Mouse (Mus musculus) kidney, embryonic 15.5 days (tissue): ENCODE measurements around the gene Sept4. TPM values are rescaled to one million over a fixed set of nuclear protein-coding genes. Genes with fewer than 3 reads are reported as not detected.

ENCODE experiments used
- ATAC-seq: fragments of 200-750 bp; cut with Nextera tagmentation; replicated peaks from 2 replicates; pipeline ENCODE4 v1.8.0; 2017; ENCODE audit warnings: moderate TSS enrichment; ENCODE audit not compliant: low FRiP score
- H3K27ac ChIP-seq: fragments of 300-500 bp; sonication (generic); 2 replicates; pipeline ENCODE4 v1.5.1; 2015; ENCODE audit warnings: mild to moderate bottlenecking, inconsistent platforms
- H3K27me3 ChIP-seq: fragments of 300-500 bp; sonication (generic); 2 replicates; pipeline ENCODE4 v1.6.1; 2015; ENCODE audit warnings: inconsistent platforms
- H3K36me3 ChIP-seq: fragments of 300-500 bp; sonication (generic); 2 replicates; pipeline ENCODE4 v1.6.1; 2015; ENCODE audit warnings: inconsistent platforms
- H3K4me1 ChIP-seq: fragments of 300-500 bp; sonication (generic); 2 replicates; pipeline ENCODE4 v1.6.1; 2015; ENCODE audit warnings: inconsistent platforms
- H3K4me2 ChIP-seq: fragments of 300-500 bp; sonication (generic); 2 replicates; pipeline ENCODE4 v1.6.1; 2015; ENCODE audit warnings: moderate library complexity, mild to moderate bottlenecking, inconsistent platforms
- H3K4me3 ChIP-seq: fragments of 300-500 bp; sonication (generic); replicated peaks from 2 replicates; pipeline ENCODE4 v1.5.1; 2015; ENCODE audit warnings: mild to moderate bottlenecking, inconsistent platforms
- H3K9ac ChIP-seq: fragments of 300-500 bp; sonication (generic); 2 replicates; pipeline ENCODE4 v1.6.1; 2015; ENCODE audit warnings: mild to moderate bottlenecking, inconsistent platforms
- H3K9me3 ChIP-seq: fragments of 300-500 bp; sonication (generic); replicated peaks from 2 replicates; pipeline ENCODE4 v1.6.1; 2016; ENCODE audit warnings: inconsistent platforms
- WGBS: fragments of 180-500 bp; shearing (Covaris S2); methylation state at CpG from one replicate; pipeline ENCODE4 v1.1.7; 2015; ENCODE audit warnings: mixed read lengths; 5-methylcytosine and 5-hydroxymethylcytosine counted together
- polyA plus RNA-seq: library from polyadenylated mRNA; unstranded; fragments of >200 nt; fragmentation: Nextera tagmentation; extraction: Ambion mirVana; gene quantifications from 2 replicates; pipeline ENCODE4 v1.2.1, GENCODE M21; 2015

The Sept4 gene
- polyA plus RNA-seq = 54.7 and 60.8 TPM in 2 replicates

GRCm38 (mm10) chr11:87568255-87568953 lies at the start of gene Sept4:
TSS of gene Sept4 (plus strand) at chr11:87568903.
- Histone ChIP-seq H3K4me2 (no peak within 1 kb of the TSS), H3K27ac (no peak within 1 kb of the TSS), H3K4me1 (peaks cover 21% of the 10 kb centered on the region), H3K27me3 (no peaks in the 10 kb centered on the region), H3K9ac (no peak within 1 kb of the TSS), H3K9me3 (no peaks in the 10 kb centered on the region), H3K4me3 (no peak within 1 kb of the TSS), H3K36me3 (no peaks in the 10 kb centered on the region)
- ATAC-seq = no peak
- 83% methylated on average over 7 of the region's 7 CpGs for WGBS

GRCm38 (mm10) chr11:87519260-87519659 lies 49.4 kb upstream of the Sept4 start:
- Histone ChIP-seq H3K9ac (no peak overlapping the region), H3K4me1 (no peaks in the 10 kb centered on the region), H3K4me2 (no peak overlapping the region), H3K4me3 (no peak overlapping the region), H3K9me3 (no peaks in the 10 kb centered on the region), H3K36me3 (no peaks in the 10 kb centered on the region), H3K27me3 (no peaks in the 10 kb centered on the region), H3K27ac (no peak overlapping the region)
- no peak for ATAC-seq
- WGBS = 11% methylated on average over 2 of the region's 2 CpGs

- no peak for ATAC-seq
- no peaks in the 10 kb centered on the region for H3K4me1 ChIP-seq
- no peaks in the 10 kb centered on the region for H3K36me3 ChIP-seq
- no peak overlapping the region for H3K9ac ChIP-seq
- H3K4me2 ChIP-seq = no peak overlapping the region
- no peak overlapping the region for H3K4me3 ChIP-seq
- 73% methylated on average over 5 of the region's 5 CpGs for WGBS
- no peaks in the 10 kb centered on the region for H3K9me3 ChIP-seq
- H3K27ac ChIP-seq = no peak overlapping the region
- H3K27me3 ChIP-seq = no peaks in the 10 kb centered on the region
Measured at GRCm38 (mm10) chr11:87523466-87523865, 45.2 kb upstream of the Sept4 start.

DNA sequence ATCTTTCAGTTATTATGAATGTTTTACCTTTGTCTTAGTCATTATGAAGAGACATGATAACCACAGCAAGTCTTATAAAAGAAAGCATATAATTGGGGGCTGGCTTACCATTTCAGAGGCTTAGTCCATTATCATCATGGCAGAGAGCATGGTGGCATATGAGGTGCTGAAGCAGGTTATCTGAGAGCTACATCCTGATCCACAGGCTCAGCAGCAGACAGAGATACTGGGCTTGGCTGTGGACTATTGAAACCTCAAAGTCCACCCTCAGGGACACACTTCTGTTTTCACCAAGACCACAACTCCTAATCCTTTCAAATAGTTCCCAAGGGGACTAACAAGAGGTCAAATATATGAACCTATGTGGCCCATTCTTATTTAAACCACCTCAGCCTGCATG lies 44.7 kb upstream of the Sept4 start:
- Histone ChIP-seq H3K4me2 (no peak overlapping the region), H3K4me3 (no peak overlapping the region), H3K9ac (no peak overlapping the region), H3K36me3 (no peaks in the 10 kb centered on the region), H3K4me1 (no peaks in the 10 kb centered on the region), H3K27me3 (no peaks in the 10 kb centered on the region), H3K9me3 (no peaks in the 10 kb centered on the region), H3K27ac (no peak overlapping the region)
- no peak for ATAC-seq

- Histone ChIP-seq H3K27me3 (no peaks in the 10 kb centered on the region), H3K4me3 (no peak overlapping the region), H3K4me2 (no peak overlapping the region), H3K9me3 (no peaks in the 10 kb centered on the region), H3K9ac (no peak overlapping the region), H3K4me1 (no peaks in the 10 kb centered on the region), H3K27ac (no peak overlapping the region), H3K36me3 (no peaks in the 10 kb centered on the region)
- no peak for ATAC-seq
Measured at GRCm38 (mm10) chr11:87524780-87525179, 43.9 kb upstream of the Sept4 start.

GRCm38 (mm10) chr11:87527364-87527763 lies 41.3 kb upstream of the Sept4 start:
- WGBS = 72% methylated on average over 3 of the region's 3 CpGs
- H3K27me3 ChIP-seq = no peaks in the 10 kb centered on the region
- no peak for ATAC-seq
- no peak overlapping the region for H3K4me2 ChIP-seq
- H3K9me3 ChIP-seq = no peaks in the 10 kb centered on the region
- H3K27ac ChIP-seq = no peak overlapping the region
- no peaks in the 10 kb centered on the region for H3K4me1 ChIP-seq
- no peak overlapping the region for H3K4me3 ChIP-seq
- H3K36me3 ChIP-seq = no peaks in the 10 kb centered on the region
- H3K9ac ChIP-seq = no peak overlapping the region

DNA sequence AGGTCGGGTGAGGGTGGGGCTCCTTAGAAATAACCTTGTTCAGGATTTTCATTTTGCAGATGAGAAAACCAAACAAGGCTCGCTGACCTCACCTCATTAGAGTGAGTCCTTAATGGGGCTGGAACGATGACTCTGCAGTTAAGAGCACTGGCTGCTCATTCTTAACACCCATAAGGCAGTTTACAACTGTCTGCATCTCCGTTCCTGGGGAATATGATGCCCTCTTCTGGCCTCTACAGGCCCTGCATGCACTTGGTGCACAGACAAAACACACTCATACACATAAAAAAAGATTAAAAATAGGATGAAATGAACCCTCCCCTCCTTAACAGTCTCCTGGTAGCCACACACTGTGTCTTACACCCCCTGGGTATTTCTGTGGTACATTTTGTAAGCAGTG lies 40.7 kb upstream of the Sept4 start:
- no peak for ATAC-seq
- no peak overlapping the region for H3K27ac ChIP-seq
- no peaks in the 10 kb centered on the region for H3K36me3 ChIP-seq
- H3K4me3 ChIP-seq = no peak overlapping the region
- H3K9me3 ChIP-seq = no peaks in the 10 kb centered on the region
- no peaks in the 10 kb centered on the region for H3K27me3 ChIP-seq
- WGBS = 45% methylated on average over 4 of the region's 4 CpGs
- no peak overlapping the region for H3K9ac ChIP-seq
- H3K4me2 ChIP-seq = no peak overlapping the region
- no peaks in the 10 kb centered on the region for H3K4me1 ChIP-seq

DNA sequence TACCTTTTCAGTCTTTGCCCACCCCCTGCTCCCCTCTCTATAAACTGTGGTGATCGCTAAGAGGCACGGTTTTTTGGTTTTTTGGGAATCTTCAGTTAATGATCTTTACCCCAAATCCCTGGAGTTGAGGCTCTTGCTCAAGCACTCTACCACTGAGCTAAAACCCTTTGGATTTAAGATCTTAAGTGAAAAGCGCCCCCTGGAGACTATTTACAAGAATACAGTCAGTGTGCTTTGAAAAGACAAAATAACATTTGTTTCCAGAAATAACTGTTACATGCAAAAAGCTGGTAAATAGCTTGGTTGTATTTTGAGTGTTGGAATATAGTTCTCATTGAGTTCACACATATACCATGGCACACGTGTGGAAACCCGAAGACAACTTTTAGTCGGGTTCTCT lies 37.0 kb upstream of the Sept4 start:
- WGBS = 55% methylated on average over 6 of the region's 6 CpGs
- ATAC-seq = no peak
- no peaks in the 10 kb centered on the region for H3K4me1 ChIP-seq

DNA sequence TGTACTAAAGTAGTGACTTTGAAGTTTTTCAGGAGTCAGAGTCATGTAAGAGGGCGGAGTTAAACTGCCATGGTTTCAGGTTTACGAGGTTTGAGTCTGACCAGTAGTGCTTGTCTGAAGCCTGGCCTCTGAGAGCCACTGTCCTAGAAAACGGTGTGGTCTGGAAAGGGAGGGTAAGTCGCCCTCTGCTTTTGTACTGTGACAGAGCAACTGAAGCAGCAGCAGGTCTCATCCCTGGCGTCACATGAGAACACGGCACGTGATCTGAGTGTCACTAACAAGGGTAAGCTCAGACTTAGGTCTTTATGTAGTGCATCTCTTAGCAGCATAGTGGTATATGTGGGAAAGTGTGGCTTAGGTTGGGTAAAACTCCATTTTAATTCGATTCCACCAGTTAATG lies 26.4 kb upstream of the Sept4 start:
- 23% methylated on average over 8 of the region's 8 CpGs for WGBS
- Histone ChIP-seq H3K4me2 (no peak overlapping the region), H3K36me3 (no peaks in the 10 kb centered on the region), H3K4me3 (no peak overlapping the region), H3K27me3 (no peaks in the 10 kb centered on the region), H3K4me1 (0 out of 2 replicates have a peak, but pooled peaks cover 8% of the 10 kb centered on the region), H3K9ac (no peak overlapping the region), H3K9me3 (no peaks in the 10 kb centered on the region), H3K27ac (no peak overlapping the region)
- no peak for ATAC-seq

More for the DNA sequence above, 37.0 kb upstream of the Sept4 start:
- Histone ChIP-seq H3K36me3 (no peaks in the 10 kb centered on the region), H3K27me3 (no peaks in the 10 kb centered on the region), H3K27ac (no peak overlapping the region), H3K4me3 (no peak overlapping the region), H3K9ac (no peak overlapping the region), H3K9me3 (no peaks in the 10 kb centered on the region), H3K4me2 (no peak overlapping the region)

GRCm38 (mm10) chr11:87542906-87543305 lies 25.8 kb upstream of the Sept4 start:
- H3K9ac ChIP-seq = no peak overlapping the region
- WGBS = 63% methylated on average over 3 of the region's 3 CpGs
- no peak overlapping the region for H3K4me2 ChIP-seq
- H3K27me3 ChIP-seq = no peaks in the 10 kb centered on the region
- H3K4me3 ChIP-seq = no peak overlapping the region
- H3K9me3 ChIP-seq = no peaks in the 10 kb centered on the region
- no peak overlapping the region for H3K27ac ChIP-seq
- no peak for ATAC-seq
- 0 out of 2 replicates have a peak, but pooled peaks cover 8% of the 10 kb centered on the region for H3K4me1 ChIP-seq
- no peaks in the 10 kb centered on the region for H3K36me3 ChIP-seq

DNA sequence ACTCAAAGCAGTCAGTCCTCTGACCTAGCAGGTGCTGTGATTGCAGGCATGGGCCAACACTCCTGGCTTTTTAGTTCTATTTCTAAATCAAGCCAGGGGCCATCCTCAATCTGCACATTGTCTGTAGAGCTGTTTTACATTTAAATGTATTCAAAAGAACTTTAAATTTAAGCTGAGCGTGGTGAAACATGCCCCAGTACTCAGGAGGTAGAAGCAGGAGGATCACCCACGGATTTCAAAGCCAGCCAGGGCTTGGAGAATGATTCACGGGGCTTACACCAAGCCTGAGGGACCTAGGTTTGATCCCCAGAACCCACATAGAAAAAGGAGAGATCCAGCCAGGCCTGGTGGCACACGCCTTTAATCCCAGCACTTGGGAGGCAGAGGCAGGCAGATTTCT lies 15.4 kb upstream of the Sept4 start:
- no peak overlapping the region for H3K4me3 ChIP-seq
- no peaks in the 10 kb centered on the region for H3K27me3 ChIP-seq
- no peaks in the 10 kb centered on the region for H3K9me3 ChIP-seq
- H3K9ac ChIP-seq = no peak overlapping the region
- no peak overlapping the region for H3K4me2 ChIP-seq
- 0 out of 2 replicates have a peak, but pooled peaks cover 8% of the 10 kb centered on the region for H3K4me1 ChIP-seq
- no peak for ATAC-seq
- 75% methylated on average over 4 of the region's 4 CpGs for WGBS
- H3K27ac ChIP-seq = no peak overlapping the region
- H3K36me3 ChIP-seq = no peaks in the 10 kb centered on the region

DNA sequence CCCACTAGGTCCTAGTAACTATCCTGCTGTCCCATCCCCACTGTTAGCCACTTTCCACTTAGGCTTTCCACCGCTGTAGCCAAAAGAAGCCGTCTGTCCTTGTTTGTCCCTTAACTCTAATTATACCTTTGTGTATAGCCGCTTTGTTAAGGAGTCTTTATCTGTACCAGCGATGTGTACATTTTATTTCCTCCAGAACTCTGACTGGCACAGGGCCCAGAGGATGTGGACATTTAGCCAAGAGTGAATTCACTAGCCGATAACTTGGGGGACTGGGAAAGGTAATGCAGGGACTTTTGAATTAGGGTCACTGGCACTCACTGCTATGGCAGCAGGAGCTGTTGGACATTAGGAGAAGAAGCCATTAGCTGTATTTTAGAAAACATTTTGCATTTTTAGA lies 14.3 kb upstream of the Sept4 start:
- Histone ChIP-seq H3K36me3 (no peaks in the 10 kb centered on the region), H3K27ac (no peak overlapping the region), H3K4me3 (no peak overlapping the region)

More for the DNA sequence above, 14.3 kb upstream of the Sept4 start:
- 0 out of 2 replicates have a peak, but pooled peaks cover 8% of the 10 kb centered on the region for H3K4me1 ChIP-seq
- H3K9me3 ChIP-seq = no peaks in the 10 kb centered on the region
- 56% methylated on average over 5 of the region's 5 CpGs for WGBS
- H3K27me3 ChIP-seq = no peaks in the 10 kb centered on the region
- no peak overlapping the region for H3K4me2 ChIP-seq
- no peak for ATAC-seq
- no peak overlapping the region for H3K9ac ChIP-seq
